Mouse (Mus musculus) brain, embryonic 14.5 days (tissue): ENCODE results near the gene Celsr1.

Source experiments
- CTCF ChIP-seq: fragments of 200-500 bp; IDR thresholded peaks from 2 replicates; pipeline ENCODE4 v1.5.1; 2012; ENCODE audit warnings: inconsistent platforms, mild to moderate bottlenecking, moderate library complexity, borderline replicate concordance; ENCODE audit not compliant: insufficient read depth, insufficient read length; ENCODE audit errors: extremely low read depth
- POLR2A ChIP-seq: fragments of 200-500 bp; IDR thresholded peaks from 2 replicates; pipeline ENCODE4 v1.6.1; 2012; ENCODE audit warnings: mild to moderate bottlenecking, inconsistent platforms, borderline replicate concordance; ENCODE audit not compliant: poor library complexity, insufficient read depth, insufficient read length, severe bottlenecking; ENCODE audit errors: extremely low read depth

- TF ChIP-seq POLR2A: no peak
- no peak for TF ChIP-seq CTCF
Measured at GRCm38 (mm10) chr15:86082551-86082961, 49.0 kb upstream of the Celsr1 start.
